Mouse (Mus musculus): ENCODE data around the gene Ccpg1. TPM values are rescaled to one million over a fixed set of nuclear protein-coding genes. Genes with fewer than 3 reads are reported as not detected.
A peak's percentile ranks its signal among the peaks of the same experiment; 100 is the strongest.

Gene Ccpg1
- total RNA-seq, 4 experiments from 2014 or later: 156 to 205 (median 185) TPM

DNA sequence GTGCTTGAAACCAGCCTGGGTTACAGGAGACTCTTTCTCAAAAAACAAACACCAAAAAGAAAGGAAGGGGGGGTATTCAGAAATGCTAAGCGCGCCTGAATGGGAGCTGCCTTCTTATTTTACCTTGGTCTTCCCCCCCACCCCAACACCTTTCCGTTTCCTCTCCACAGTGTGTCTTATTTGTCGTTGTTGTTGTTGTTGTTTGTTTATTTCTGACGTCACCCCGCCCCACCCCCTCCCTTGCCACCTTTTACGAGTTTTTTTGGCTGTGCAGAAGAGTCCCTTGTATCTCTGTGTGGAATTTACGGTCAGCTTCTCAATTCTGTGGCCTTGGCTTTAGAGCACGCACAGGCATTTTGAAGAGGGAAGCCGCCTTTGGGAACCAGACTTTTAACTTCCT lies 60.5 kb downstream of the Ccpg1 start:
- no peak for DNase-seq

DNA sequence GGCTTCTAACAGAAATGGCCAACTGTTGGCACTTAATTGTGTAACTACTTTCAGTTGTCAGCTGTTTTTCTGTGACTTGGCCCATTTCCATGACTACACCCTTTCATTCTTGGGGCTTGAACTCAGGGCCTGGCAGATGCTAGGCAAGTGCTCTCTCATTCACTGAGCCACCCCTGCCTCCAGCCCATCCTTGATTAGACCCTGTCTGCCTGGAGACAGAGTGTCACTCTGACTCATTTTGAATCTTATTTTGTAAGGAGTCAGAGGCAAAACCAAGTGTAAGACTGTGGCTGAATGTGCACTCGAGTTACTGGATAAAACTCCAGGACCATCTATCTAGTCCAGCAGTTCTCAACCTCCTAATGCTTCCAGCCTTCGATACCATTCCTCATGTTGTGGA lies 62.7 kb downstream of the Ccpg1 start:
- DNase-seq: no peak

DNA sequence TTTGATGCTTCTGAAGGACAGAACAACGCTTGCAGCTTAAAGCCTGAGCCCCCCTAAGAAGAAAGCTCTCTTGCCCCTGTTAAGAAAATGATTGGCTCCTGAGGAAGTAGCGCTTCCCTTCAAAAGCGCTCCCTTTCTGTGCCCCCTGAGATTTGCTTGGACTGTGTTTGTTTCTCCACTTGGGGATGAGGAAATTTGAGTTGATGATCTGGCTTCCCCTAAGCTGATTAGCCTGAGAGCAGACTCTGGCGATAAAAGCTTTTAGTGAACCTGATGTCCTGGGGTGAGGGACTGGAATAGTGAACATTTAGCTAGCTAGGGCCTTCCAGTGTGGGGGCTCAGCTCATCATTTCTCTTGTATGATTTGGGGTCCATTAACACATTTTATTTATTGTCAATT lies 63.7 kb downstream of the Ccpg1 start:
- no peak for DNase-seq

DNA sequence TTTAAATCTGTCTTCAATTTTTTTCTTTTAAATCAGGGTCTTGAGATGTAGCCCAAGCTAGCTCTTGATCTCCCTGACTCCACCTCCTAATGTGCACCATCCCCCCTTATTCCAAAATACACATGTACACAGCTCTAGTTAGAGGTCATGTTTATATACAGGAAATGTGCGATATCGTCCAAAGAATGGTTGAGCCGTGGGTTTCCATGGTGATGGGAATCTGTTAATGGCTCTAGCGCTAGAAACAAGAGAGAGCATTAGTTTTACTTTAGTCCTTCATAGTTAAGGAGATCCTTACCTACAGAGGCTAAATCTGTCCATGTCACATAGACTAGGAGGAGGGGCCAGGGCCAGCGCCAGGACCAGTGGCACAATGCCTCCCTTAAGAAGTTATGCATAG lies 64.6 kb downstream of the Ccpg1 start:
- DNase-seq: no peak

DNA sequence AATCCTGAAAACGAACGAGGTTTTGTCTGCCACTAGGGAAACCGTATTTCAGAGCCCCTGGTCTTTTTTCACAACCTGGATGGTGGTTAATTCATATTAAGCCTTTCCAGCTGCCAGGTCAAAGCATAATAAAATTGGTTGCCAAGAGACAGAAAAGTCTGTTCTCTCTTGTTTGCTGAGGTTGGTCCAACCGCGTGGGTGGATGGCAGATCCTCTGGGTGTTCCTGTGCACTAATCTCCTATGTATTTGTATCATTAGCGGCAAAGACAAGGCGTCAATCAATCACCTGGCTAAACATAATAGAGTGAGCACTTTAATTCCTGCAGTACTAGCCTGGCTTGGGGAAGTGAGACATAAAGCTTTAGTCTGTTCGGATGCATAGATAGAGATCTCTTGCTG lies 65.4 kb downstream of the Ccpg1 start:
- DNase-seq: no peak

DNA sequence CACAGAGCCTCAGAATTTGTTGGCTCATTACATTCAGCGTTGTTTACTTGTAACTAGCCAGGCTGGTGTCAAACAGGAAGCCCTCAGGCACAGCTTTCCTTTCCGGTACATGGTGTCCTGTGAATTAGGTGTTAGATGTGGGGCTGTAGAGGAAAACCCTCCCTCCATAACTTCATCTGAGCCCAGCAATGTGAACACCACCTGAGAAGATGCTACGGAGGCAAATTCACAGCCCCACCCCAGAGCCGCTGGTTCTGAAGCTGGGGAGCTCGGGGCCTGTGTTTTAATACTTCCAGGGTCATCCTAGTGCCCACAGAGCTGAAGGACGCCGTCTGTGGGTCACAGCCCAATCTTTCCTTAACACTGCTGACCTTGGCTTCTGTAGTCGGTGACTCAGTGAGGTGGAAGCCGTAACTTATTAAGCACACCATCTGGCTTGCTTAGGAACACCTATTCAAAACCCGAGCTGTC lies 70.2 kb downstream of the Ccpg1 start:
- peak; percentile 79 for DNase-seq

DNA sequence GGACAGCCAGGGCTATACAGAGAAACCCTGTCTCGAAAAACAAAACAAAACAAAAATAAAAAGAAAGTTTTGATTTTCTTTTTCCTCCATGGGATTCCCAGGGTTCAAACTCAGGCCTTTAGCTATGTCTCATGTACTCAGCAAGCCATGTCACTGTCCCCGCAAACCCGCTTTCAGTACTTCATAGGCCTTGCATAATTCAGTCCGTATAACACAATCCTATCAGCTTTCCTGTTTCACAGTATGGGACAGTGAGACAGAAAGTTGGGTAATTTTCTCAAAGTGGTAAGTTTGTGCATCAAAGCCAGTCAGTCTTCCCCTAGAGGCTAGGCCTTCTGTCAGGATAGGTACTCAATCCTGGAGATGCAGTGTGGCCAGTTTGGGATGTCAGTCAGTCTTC lies 74.0 kb downstream of the Ccpg1 start:
- no peak for DNase-seq

DNA sequence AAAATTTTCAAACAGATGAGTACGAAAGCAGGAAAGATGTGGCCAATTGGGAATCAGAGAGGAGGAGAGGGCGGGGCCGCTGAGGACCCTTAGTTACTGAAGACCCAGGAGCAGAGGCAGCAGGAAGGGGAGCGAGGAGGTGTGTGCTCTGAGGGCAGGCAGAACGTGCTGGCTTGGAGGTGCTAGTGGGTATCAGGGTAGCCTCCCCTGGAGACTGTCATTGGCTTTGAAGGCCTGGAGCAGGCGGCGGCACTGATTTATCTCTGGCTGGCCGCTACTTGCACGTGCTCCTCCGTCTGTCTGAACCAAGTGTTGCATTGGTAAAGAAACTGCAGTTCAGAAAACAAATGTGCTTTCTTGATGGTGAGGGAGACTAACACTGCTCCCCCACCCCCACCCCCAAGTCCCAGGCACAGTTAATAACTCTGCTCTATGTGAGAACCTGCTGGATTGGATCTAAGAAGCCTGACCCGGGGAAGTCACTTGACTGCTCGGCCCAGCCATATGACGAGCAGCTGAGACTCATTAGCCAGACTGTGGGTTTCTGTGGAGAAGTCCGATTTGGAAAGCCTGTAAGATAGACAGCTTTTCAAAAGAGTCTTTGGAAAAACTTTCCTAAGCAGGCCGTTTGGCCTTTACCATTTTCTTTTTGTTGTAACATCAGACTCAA lies 78.5 kb downstream of the Ccpg1 start:
- DNase-seq: peak; percentile 25

Small RNAs within 50 kb of the gene (microRNA-seq; reads per million reads assigned to microRNA genes)
- gene Gm27353: 0 reads per million in 2 experiments

Other genes with a start within 250 kb of the Ccpg1 start
- gene Prtg, start 178.6 kb upstream of the Ccpg1 start, total RNA-seq (2022): under 1 TPM; 0.16 to 0.28 (median 0.22) TPM
- gene Pygo1, start 59.8 kb upstream of the Ccpg1 start, total RNA-seq (2022): 1 to 10 TPM; 4.8 to 8.4 (median 6.1) TPM
- 1 to 10 TPM; 1.4 to 3.4 (median 2.0) TPM for gene Dyx1c1, start 26.6 kb upstream of the Ccpg1 start, total RNA-seq (2022)
- not detected for gene Gm44503, start 26.6 kb upstream of the Ccpg1 start, total RNA-seq (2022)
- 10 to 100 TPM; 16.0 to 21.4 (median 19.9) TPM for gene Ccpg1os, start within 50 bp of the Ccpg1 start, total RNA-seq (2022)
- gene Pigb, start 54.9 kb downstream of the Ccpg1 start, total RNA-seq (2022): 10 to 100 TPM; 15.5 to 26.6 (median 17.7) TPM
- gene Rab27a, start 59.4 kb downstream of the Ccpg1 start, total RNA-seq (2022): 10 to 100 TPM; 36.8 to 57.3 (median 48.1) TPM
- gene Khdc3, start 116.4 kb downstream of the Ccpg1 start, total RNA-seq (2022): 1 to 10 TPM in 2 of 4 experiments, under 1 TPM in 2; 0.51 to 2.6 (median 1.0) TPM
- under 1 TPM in 3 of 4 experiments, not detected in 1; 0.26 to 0.42 (median 0.35) TPM for gene Gm20509, start 117.0 kb downstream of the Ccpg1 start, total RNA-seq (2022)
- 10 to 100 TPM; 55.1 to 76.7 (median 67.0) TPM for gene Rsl24d1, start 128.0 kb downstream of the Ccpg1 start, total RNA-seq (2022)